Mouse (Mus musculus): ENCODE results near the gene Rab42.

DNA sequence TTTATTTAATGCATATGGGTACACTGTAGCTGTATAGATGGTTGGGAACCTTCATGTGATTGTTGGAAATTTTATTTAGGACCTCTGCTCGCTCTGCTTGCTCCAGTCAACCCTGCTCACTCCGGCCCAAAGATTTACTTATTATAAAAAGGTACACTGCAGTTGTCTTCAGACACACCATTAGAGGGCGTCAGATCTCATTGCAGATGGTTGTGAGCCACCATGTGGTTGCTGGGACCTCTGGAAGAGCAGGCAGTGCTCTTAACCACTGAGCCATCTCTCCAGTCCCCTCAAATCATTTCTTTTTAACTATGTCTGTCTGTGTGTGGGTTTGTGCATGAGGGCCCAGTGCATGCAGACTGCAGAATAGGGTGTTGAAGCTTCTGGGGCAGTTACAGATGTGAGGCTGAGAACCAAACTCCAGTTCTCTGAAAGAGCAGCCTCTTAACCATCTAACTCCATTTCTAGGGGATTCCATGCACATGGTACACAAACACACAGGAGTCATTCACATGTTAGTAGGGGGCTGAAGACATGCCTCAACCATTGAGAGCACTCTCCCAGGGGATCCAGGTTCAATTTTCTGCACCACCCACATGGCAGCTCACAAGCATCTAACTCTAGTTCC is 46.4 kb upstream of the Rab42 start:
- no peak for TF ChIP-seq POU5F1 (IDR thresholded peaks at IDR 0.05; ENCODE audit: borderline replicate concordance, low read length)
- TF ChIP-seq CTCF (conservative IDR thresholded peaks at IDR 0.05; ENCODE audit: low read length) = peak; percentile 15; the same call in 1 of the 2 replicates
- no peak for TF ChIP-seq NANOG (IDR thresholded peaks at IDR 0.05; ENCODE audit: borderline replicate concordance, low read length)
